Mouse (Mus musculus): ENCODE results near the gene Pxmp4.
A peak's percentile ranks its signal among the peaks of the same experiment; 100 is the strongest.

Gene Pxmp4

DNA sequence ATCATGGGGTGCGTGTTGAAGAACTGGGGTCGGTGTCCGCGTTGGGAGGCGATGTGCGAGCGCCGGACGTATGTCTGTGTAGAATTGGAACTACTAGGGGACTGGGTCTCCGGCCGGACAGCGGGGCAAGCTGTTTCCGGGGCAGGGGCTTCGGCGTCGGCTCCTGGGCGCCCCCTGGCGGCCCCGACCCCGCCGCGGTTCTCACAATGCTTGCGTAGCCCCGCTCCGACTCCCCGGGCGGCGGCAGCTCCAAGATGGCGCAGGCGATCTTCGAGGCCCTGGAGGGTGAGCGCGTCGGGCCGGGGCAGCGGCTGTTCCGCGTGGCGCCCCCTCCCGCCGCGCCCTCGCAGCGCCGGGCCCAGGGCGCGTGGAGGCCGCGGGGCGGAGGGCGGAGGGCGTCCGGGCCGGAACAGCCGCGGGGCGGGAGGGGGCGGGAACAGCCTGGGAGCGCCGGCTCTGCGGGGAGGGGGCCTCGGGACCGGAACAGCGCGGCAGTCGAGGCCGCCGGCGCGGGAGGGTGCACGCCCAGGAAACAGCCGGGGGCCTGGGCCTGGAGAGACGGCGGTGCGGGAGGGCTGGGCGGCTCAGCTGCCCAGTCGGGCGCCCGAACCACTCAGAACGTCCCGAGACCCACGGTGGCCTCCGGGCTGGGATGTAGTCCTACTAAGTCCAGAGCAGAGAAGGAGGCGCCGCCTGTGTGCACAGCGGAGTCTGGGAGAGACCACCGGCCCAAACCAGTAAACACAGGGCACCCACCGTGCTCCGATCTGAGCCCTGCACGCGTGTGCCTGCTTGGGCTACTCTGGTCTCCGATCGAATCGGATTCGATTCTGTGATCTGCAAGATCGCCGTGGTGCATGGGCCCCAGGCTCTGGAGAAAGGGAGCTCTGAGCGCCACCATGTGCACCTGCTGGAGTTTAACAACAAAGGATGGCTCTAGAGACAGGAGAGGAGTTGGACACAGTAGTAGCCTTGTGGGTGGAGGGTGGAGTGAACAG, 9.9 kb upstream of the Pxmp4 start, which contains the start of the genes Zfp341 and 4930519P11Rik:
Gene Zfp341, plus strand, starts transcription at position 180 of the 998 bp plus-strand sequence.
Gene 4930519P11Rik, minus strand, starts transcription at position 320 of the 998 bp plus-strand sequence.
- peak; percentile 91 for DNase-seq (ENCODE audit: low spot score)

DNA sequence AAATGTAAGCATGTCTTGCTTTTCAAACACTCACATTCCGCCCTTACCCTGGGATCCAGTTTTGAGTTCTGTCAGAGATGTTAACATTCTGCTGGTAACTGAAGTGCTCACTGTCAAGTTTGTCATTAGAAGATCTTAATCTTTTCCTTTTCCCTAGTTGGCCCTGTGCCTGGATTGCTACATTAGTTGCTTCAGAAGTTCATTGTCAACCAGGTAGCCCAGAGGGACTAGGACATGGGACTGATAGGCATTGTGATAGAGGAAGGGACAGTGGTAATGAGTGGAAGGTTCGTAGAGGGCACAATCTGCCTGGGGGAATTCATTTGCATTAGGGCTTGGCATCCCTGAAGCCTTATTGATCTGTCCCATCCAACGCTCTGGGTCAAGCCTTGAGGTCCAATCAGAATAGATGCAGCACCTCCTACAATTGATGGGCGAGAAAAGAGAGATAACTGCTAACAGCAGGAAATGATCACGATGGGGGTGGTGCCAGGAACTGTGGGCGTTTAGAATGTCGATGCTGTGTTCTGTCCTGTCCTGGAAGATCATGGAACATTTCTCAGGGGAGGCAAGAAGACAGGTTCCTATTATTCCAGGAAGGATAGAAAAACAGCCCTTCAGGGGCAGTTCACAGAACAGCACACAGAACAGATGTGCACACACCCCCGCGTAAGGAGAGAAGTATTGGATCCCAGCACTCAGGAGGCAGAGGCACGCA, 5.7 kb upstream of the Pxmp4 start:
- no peak for DNase-seq (ENCODE audit: low spot score)

DNA sequence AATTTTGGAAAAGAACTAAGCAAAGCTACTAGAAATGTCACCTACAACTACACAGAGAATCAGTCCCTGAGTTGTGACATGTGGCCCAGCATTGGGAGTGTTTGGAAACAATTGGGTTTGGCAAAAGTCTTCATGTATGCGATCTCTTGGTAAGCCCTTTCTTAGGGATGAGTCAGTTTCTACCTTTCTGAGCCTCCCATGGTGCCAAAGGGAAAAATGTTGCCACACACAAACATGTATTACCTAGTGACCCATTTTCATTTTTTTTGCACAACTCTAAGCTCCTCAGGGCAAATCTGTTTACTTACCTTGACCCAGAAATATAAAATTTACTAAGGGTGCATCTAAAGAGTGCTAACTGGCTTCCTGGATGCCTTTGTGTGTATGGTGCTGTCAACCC, 3.5 kb upstream of the Pxmp4 start:
- DNase-seq (ENCODE audit: low spot score) = no peak

DNA sequence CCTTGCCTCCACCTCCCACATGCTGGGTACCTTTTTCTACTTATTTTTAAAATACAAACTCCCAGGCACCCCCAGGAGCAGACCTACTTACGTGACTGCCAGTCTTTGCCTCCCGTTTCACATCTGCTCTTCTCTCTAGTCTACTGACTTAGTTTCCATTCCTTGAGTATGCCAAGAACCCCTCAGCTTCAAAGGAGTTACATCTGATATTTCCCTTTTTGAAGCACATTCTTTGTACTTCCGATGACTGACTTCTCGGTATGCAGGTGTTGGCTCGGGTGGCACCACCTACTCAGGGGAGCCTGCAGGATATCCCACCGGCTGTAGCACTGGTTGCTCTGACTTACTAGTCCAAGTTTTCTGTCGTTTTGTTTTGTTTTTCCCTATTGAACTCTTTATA, 648 bp upstream of the Pxmp4 start:
- no peak for DNase-seq (ENCODE audit: low spot score)

DNA sequence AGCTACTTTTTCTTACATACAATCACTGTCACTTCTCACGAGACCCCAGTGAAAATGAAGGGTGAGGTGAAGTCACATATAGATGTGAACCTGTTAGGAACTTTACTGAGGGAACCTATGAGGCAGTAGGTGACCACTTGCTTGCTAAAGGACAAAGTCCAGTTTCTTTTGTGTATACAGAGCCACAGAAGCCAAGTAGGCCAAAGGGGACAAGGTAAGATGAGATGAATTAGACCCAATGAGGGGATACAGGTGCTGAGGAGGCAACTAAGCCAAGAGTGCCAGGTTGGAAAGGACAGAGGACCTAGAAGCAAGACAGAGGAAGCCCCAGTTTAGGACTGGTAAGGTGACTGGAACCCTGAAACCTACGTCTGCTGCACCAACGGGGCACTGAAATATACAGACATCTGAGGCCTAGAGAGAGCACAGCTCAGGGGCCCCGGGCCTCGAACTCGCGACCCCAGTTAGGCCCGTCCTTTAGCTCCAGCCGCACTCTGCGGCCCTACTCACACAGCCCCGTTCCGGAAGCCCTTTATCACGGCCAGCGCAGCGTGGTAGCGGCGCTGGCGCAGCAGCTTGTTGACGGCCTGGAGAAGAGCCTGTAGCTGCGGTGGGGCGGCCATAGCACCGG, 386 bp downstream of the Pxmp4 start:
- no peak for DNase-seq (ENCODE audit: low spot score)

DNA sequence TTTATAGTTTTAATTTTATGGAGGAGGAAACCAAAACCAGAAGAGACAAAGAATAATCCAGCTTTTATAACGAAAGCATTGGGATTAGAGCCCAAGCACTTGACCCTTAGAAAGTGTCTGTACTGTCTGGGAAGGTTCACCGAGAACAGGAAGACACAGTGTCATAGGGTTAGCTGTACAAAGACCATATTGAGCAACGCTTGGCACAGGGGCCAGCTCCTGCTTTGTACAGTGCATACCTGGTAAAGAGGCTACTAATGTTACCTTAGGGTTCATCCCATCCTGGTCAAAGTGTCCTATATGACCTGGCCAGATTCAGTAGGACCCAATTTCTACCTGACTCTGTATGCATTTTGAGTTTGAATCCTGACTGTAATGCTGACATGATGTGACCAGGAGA, 2.2 kb downstream of the Pxmp4 start:
- DNase-seq (ENCODE audit: low spot score) = no peak

DNA sequence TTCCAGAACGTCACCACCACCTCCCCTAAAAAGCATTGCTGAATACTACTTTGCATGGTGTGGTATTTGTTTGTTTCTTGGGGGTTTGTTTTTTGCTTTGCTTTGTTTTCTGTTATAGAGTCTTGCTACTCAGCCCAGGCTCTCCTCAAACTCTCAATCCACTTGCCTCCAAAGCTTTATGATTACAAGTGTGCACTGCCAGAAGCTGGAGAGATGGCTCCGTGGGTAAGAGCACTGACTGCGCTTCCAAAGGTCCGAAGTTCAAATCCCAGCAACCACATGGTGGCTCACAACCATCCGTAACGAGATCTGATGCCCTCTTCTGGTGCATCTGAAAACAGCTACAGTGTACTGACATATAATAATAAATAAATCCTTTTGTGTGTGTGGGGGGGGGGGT, 2.9 kb downstream of the Pxmp4 start:
- no peak for DNase-seq (ENCODE audit: low spot score)

DNA sequence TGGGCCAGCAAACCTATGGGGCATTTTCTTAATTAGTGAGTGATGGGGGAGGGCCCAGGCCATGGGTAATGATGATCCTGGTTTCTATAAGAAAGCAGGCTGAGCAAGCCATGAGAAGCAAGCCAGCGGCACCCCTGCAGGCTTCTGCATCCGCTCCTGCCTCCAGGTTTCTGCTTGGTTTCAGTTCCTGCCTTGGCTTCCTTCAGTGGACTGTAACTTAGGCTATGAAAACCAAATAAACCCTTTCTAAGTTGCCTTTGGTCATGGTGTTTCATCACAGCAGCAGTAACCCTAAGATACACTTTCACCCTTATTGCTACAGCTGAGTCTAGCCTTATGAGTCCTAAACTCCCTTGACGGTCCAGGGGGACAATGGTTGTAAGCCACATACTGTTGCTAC, 6.1 kb downstream of the Pxmp4 start:
- DNase-seq (ENCODE audit: low spot score) = no peak

DNA sequence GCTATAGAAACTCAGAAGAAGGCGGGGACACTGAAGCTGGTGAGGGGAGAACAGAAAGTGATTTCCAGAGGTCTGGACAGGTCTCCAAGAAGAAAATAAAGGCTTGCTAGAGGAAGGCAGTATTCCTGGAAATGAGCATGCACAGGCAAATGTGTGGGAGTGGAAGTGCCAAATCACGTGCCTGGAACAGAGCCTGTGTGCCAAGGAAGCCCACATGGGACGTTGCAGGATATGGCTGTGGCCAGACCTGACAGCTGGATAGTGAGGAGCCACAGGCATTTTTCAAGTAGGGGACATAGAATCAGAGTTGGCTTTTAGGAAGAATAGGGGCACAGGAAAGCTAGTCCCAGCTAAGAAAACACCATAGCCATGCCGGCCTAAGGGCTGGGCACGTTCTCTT, 7.7 kb downstream of the Pxmp4 start:
- DNase-seq (ENCODE audit: low spot score) = no peak

DNA sequence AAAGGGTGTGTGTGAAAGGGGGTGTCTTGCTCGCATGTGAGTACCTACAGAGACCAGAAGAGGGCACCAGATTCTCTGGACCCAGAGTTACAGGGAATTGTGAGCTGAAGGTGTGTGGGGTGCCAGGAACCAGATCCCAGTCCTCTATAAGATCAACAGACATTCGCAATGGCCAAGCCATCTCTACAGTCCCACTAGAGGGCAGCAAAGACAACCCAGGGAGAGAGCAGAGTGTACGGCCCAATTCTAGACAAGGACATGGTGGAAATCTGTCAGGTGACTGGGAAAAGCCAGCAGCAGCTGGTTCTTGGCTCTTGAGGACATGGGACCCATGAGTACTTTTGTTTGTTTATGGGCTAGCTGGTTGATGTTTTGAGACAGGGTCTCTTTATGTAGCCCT, 10.5 kb downstream of the Pxmp4 start:
- DNase-seq (ENCODE audit: low spot score) = no peak

DNA sequence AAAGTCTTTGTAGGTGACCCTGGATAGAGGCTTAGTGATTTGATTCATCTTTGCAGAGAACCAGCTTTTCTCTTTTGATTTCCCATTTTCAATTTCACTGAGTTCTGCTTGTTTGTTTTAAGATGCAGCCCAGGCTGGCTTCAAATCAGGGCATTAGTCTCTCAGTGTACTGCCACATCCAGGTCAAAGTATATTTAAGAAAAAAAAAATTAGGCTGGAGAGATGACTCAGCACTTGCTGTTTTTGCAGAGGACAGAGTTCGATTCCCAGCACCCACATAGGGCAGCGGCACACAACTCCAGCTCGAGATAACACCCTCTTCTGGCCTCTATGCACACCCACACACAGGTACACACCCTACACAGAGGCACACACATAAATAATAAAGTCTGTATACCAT, 12.3 kb downstream of the Pxmp4 start:
- no peak for DNase-seq (ENCODE audit: low spot score)

DNA sequence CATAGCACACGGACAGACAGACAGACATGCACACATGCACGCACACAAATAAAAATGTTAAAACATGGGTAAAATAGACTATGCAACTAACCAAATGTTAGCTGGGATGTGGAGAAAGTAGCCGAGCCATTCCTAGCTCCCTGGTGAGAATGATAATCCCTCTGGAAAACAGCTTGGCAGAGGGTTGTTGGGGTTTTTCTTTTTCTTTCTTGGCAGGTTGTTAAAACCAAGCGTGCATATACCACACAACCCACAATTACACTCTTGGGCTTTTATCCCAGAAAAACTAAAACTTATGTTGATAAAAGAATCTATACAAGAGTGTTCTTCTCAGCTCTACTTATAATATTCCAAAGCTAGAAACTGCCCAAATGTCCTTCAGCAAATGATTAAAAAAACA, 14.5 kb downstream of the Pxmp4 start:
- no peak for DNase-seq (ENCODE audit: low spot score)

DNA sequence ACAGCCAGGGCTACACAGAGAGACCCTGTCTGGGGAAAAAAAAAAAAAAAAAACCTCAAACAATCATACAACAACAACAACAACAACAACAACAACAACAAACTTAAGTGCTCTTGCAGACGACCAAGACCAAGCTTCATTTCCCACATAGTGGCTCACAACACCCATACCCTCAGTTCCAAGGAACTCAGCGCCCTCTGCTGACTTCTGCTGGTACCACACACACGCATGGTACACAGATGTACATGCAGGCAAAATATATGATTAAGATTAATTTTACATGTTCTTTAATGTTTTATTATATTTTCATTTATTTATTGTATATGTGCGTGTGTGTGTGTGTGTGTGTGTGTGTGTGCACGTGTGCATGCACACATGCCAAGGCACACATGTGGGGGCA, 17.1 kb downstream of the Pxmp4 start:
- DNase-seq (ENCODE audit: low spot score) = peak; percentile 30

DNA sequence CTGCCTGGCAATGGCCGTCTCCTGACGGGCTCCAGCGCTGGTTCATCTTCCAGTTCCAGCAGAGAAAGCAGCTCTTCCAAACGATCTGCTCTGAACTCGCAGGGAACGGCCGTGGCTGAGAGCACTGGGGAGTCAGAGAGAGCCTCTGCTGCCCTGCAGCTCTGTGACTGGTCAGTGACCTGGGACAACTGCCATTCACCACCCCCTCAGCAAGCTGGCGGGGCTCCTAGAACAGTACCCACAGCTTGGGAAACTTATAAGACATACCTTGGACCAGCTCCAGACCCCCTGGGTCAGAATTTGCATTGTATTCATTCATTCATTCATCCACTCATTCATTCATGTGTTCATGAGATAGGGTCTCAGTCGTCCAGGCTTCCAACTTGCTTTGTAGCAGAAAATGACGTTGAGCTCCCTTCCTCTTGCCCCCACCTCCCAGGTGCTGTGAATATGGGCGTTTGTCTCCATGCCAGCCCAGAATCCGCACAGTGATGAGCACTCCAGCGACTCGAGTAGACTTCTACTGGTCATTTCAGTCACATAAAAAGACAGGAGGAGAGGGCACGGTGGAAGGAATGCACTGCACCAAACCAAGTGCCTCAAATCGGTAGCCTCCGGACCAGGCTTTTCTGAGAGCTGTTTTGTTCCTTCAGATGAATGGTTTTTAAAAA, 18.4 kb downstream of the Pxmp4 start:
- DNase-seq (ENCODE audit: low spot score) = no peak

DNA sequence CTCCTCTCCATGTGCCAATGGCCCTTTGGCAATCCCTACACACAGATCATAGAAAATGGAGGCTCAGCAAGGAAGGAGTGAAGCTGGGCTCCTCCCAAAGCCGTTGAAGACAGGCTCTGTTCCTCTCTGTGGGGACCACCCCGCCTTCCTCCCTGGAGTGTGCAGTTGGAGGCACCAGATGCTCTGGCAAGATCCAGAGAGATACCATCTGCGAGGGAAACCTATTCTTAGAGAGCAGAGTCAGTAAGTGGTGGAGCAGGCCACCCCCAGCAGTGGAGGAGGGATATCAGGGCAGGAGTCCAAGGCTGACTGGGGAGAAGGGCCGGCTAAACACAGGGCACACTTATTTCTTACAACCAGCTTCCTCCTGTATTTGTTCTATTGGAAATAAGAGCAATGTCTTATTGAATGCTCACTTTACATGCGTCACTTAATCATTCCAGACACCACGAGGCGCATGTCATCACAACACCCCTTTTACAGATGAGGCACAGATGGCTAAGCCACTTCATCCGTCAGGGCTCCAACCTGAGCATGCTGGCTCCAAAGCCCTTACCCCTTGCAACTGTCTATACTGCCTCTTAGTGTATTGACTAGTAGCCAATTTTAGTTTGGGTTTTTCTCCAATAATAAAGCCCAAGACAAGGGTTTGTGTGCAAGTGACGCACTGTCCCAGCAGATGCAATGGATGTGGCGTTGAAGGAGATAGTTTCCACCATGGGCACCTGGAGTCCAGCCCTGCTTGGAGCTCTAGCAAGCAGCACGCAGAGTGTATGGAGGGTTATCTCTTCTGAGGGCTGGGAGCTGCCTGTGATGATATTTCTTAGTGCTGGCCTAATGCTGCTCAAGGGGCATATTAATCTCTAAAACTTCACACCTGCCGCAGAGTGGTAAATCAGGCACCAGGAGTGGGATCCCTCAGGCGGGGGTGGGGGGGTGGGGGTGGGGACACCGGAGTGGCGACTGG, 19.3 kb downstream of the Pxmp4 start:
- DNase-seq (ENCODE audit: low spot score) = no peak

DNA sequence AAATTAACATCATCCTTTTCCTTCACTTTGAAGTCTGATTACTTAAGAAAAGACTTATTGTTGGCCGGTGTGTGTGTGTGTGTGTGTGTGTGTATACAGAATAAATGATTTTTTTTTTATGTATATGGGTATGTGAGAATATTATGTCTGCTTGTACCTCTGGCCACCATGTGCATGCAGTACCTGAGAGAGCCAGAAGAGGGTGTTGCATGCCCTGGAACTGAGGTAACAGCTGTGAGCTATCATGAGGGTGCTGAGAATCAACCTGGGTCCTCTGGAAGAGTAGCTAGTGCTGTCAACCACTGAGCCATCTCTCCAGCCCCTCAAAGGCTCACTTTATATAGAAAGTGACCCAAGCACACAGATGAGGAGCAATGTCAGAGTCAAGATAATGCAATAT, 22.1 kb downstream of the Pxmp4 start:
- no peak for DNase-seq (ENCODE audit: low spot score)

DNA sequence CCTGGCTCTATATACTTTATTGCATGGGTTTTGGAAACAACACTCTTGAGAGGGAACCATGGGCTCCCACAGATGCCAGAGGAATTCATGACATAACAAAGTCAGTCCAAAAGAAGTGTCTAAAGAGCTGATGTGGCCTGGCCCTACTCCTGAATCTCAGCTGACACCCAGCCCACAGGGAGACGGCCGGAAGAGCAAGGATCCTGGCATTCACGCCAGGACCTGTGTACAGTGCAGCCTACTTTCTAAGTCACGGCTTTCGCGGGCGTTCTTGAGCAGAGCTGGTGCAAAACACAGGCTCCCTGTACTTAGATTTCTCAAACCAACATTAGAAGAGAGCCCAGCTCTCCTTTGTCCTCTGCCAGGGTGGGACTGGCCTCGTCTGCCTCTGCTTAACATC, 22.9 kb downstream of the Pxmp4 start:
- DNase-seq (ENCODE audit: low spot score) = no peak

DNA sequence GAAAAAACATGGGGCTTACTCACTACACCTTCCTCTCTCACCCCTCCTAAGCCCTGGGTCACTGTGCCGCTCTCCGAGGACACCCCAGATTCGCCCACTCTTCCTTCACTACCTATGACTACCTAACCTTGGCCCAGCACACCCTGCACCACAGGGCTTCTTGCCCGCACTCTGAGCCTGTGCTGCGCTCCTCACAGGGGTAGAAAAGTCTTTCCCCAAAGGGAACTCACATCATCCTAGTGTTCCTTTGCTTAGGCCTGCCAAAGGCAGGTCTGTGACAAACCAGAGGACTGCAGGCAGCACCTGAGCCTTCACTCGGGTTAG, 25.8 kb downstream of the Pxmp4 start:
- no peak for DNase-seq (ENCODE audit: low spot score)

DNA sequence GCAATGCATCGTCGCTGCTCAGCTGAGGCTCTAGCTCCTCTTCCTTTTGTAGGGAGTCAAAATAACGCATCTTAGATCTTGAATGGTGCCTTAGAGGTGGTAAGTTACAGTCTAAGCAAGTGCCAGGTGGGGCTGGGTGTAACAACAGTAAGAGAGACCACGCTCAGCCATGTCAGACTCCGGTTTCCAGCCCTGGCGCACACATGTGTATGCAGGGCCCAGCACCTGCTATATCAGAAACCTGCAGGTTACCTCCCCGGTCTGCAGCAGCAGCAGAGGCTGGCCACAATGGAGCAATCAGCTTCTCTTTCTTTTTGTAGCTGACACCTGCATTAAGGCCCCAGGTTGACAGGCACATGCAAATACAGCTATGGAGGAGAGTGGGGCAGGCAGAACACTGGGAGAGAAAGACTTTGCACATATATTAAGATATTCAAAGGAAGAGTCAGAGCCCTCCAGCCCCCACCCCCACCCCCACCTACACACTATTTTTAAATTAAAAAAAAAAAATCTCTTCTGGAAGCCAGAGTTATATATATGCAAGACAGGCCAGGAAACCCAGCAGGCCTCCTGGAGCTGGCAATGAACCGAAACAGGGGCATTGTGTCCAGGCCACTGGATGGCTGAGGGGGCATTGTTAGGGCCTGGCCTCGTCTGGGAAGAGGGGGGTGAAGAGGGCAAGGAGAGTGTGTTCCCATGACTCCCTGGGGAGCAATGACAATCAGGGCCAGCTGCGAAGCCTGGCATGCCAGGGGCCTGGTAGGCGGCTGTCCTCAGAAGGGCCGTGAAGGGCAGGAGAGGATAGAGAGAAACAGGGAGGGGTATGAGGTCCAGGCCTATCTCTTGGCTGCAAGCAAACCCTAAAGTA, 26.4 kb downstream of the Pxmp4 start:
- no peak for DNase-seq (ENCODE audit: low spot score)

DNA sequence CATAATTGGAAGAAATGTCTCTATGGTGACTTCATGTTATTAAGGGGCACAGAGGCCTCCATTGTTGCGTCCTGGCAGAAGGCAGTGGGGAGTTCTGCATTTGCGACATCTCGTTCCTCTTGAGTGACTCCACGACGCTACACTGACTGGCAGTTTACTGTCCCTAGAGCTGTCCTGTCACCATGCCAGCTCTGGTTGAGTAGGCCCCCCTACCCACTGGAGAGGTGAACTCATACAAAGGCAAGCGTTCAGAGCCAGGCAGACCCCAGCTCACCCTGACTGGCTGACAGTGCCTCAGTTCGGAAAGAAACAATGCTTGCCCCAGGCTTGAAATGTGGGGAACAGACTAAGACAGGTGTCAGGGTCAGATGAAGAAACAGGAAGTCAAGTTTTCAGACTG, 29.2 kb downstream of the Pxmp4 start:
- no peak for DNase-seq (ENCODE audit: low spot score)
